Mouse (Mus musculus): ENCODE results near the gene Btbd35f9. TPM values are rescaled to one million over a fixed set of nuclear protein-coding genes. Genes with fewer than 3 reads are reported as not detected.
"Not testable (repeated sequence)": the region's sequence is repeated elsewhere in the genome, so short reads cannot be mapped to it uniquely, and the experiment has no call there.

Gene Btbd35f9
- total RNA-seq (2021): not detected
- long read RNA-seq, experiment 1: 0 reads
- long read RNA-seq, experiment 2: 0 reads

DNA sequence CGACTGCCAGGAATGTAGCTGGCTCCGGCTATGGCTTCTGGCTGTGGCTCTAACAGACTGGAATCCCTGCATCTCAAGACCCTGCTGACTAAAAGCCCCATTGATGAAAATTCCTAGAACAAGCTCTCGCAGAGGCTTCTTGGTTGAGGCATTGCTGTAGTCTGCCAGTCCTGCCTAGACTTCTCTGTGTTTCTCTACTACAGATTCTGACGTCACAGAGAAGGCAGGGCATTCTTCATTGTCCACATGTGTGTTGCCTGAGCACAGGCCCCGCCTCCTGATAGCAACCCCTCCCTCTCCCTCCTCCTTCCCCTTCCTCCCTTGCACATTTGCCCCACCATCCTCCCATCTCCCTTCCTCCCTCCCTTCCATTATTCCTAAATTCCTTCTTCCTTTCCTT lies at the start of gene Btbd35f9:
Gene Btbd35f9 (minus strand): TSS at position 101 of the 400 bp plus-strand sequence.
- not testable (repeated sequence) for DNase-seq (ENCODE audit: low spot score in 2 of 2)

Other genes starting within 250 kb of the Btbd35f9 start
- gene Btbd35f6, start 205.0 kb downstream of the Btbd35f9 start, total RNA-seq (2021): not detected
- not detected for gene Gm21870, start 174.7 kb downstream of the Btbd35f9 start, total RNA-seq (2021)
- gene Spin2g, start 77.2 kb upstream of the Btbd35f9 start, total RNA-seq (2021): not detected

Data from layer of hippocampus, postnatal 14 days (tissue).